20 mouse cellular contexts compared by ENCODE assay signal in genomic region chr14:87439721-87440120, GRCm38 (mm10). TPM values are rescaled to one million over a fixed set of nuclear protein-coding genes. Genes with fewer than 3 reads are reported as not detected.
A peak's percentile ranks its signal among the peaks of the same experiment; 100 is the strongest.
DNase-seq lines count a peak whose midpoint lies in the region; ATAC-seq and TF ChIP-seq lines count a peak whose summit lies in the region.
"Had no signal": no experiment of that assay in that cellular context is flagged by ENCODE, and none has a peak within 500 bp of the region (broad histone marks: within the 10 kb centered on the region; RNA-seq: fewer than 3 reads in every experiment).

No protein-coding gene starts in this region.

- no peak for TF ChIP-seq CTCF in midbrain, postnatal 0 days (IDR thresholded peaks at IDR 0.05)
- no peak for TF ChIP-seq CTCF in G1E (IDR thresholded peaks at IDR 0.05; ENCODE audit: low read depth, low read length)

- H3K9me3 ChIP-seq in heart, embryonic 16.5 days (replicated peaks; ENCODE audit: control insufficient read depth, low read length) = no peaks in the 10 kb centered on the region
- no peaks in the 10 kb centered on the region for H3K9me3 ChIP-seq in midbrain, embryonic 11.5 days (ENCODE audit: control insufficient read depth, low read length)
- H3K9me3 ChIP-seq in midbrain, postnatal 0 days (ENCODE audit: low read length) = no peaks in the 10 kb centered on the region
- no peaks in the 10 kb centered on the region for H3K9me3 ChIP-seq in G1E (replicated peaks)
- H3K9me3 ChIP-seq: embryonic facial prominence, embryonic 12.5 days; heart, embryonic 12.5 days; liver, embryonic 12.5 days; neural tube, embryonic 12.5 days; stomach, embryonic 15.5 days had no signal

- WGBS in heart, embryonic 16.5 days = 21% methylated on average over 2 of the region's 2 CpGs
- WGBS in midbrain, embryonic 11.5 days = 0% methylated on average over 2 of the region's 2 CpGs
- WGBS in midbrain, postnatal 0 days = 0% methylated on average over 2 of the region's 2 CpGs

- intact Hi-C loops in gastrocnemius, postnatal 36 days (cut with DNase I) = no loop called here

- peaks cover 9% of the 10 kb centered on the region for H3K36me3 ChIP-seq in heart, embryonic 16.5 days (ENCODE audit: control insufficient read depth, insufficient read depth)
- no peaks in the 10 kb centered on the region; the same call in 1 of the 2 replicates for H3K36me3 ChIP-seq in midbrain, embryonic 11.5 days (ENCODE audit: control insufficient read depth, insufficient read depth, low read length)
- no peaks in the 10 kb centered on the region for H3K36me3 ChIP-seq in midbrain, postnatal 0 days (ENCODE audit: insufficient read depth, low read length)
- H3K36me3 ChIP-seq in G1E (replicated peaks) = peaks cover 25% of the 10 kb centered on the region

- peaks cover 8% of the 10 kb centered on the region; the same call in 1 of the 2 replicates for H3K4me1 ChIP-seq in heart, embryonic 16.5 days (ENCODE audit: control insufficient read depth, insufficient read depth, low read length)
- peaks cover 7% of the 10 kb centered on the region for H3K4me1 ChIP-seq in midbrain, embryonic 11.5 days (ENCODE audit: control insufficient read depth, insufficient read depth, low read length)
- H3K4me1 ChIP-seq in midbrain, postnatal 0 days (ENCODE audit: insufficient read depth, low read length) = no peaks in the 10 kb centered on the region
- H3K4me1 ChIP-seq in G1E (ENCODE audit: insufficient read depth, low read depth, low read length) = peaks cover 32% of the 10 kb centered on the region
- H3K4me1 ChIP-seq: stomach, embryonic 15.5 days had no signal

- no peaks in the 10 kb centered on the region for H3K27me3 ChIP-seq in heart, embryonic 16.5 days (ENCODE audit: control insufficient read depth, insufficient read depth, low read length)
- H3K27me3 ChIP-seq in midbrain, embryonic 11.5 days (ENCODE audit: control insufficient read depth, insufficient read depth, low read length) = no peaks in the 10 kb centered on the region
- no peaks in the 10 kb centered on the region for H3K27me3 ChIP-seq in midbrain, postnatal 0 days (ENCODE audit: insufficient read depth, low read length)
- no peaks in the 10 kb centered on the region for H3K27me3 ChIP-seq in G1E (ENCODE audit: insufficient read depth, low read length)
- H3K27me3 ChIP-seq: embryonic facial prominence, embryonic 12.5 days; heart, embryonic 12.5 days; liver, embryonic 12.5 days; neural tube, embryonic 12.5 days; stomach, embryonic 15.5 days had no signal

- H3K9ac ChIP-seq in heart, embryonic 16.5 days (ENCODE audit: low read length) = no peak overlapping the region
- H3K9ac ChIP-seq in midbrain, embryonic 11.5 days (ENCODE audit: low read length) = no peak overlapping the region
- no peak overlapping the region for H3K9ac ChIP-seq in midbrain, postnatal 0 days (replicated peaks; ENCODE audit: low read length, poor library complexity, severe bottlenecking)
- H3K9ac ChIP-seq: embryonic facial prominence, embryonic 12.5 days; heart, embryonic 12.5 days; liver, embryonic 12.5 days; neural tube, embryonic 12.5 days; stomach, embryonic 15.5 days had no signal

- H3K27ac ChIP-seq in heart, embryonic 16.5 days (ENCODE audit: low read length) = no peak overlapping the region
- no peak overlapping the region for H3K27ac ChIP-seq in midbrain, embryonic 11.5 days (ENCODE audit: low read depth, low read length)
- H3K27ac ChIP-seq in midbrain, postnatal 0 days (ENCODE audit: low read depth, low read length) = no peak overlapping the region
- H3K27ac ChIP-seq: embryonic facial prominence, embryonic 12.5 days; liver, embryonic 12.5 days; neural tube, embryonic 12.5 days; stomach, embryonic 15.5 days had no signal

- ATAC-seq in heart, embryonic 16.5 days (replicated peaks; ENCODE audit: extremely low read depth, insufficient read depth, low FRiP score) = 0 out of 2 replicates have a peak, but pooled peaks have one; percentile 18
- peak; percentile 40; the same call in 1 of the 2 replicates for ATAC-seq in midbrain, embryonic 11.5 days (ENCODE audit: low FRiP score)
- ATAC-seq in midbrain, postnatal 0 days (ENCODE audit: low FRiP score) = no peak
- ATAC-seq in G1E (ENCODE audit: extremely low read depth, insufficient number of reproducible peaks, low FRiP score, poor library complexity, severe bottlenecking) = peak; percentile 89
- ATAC-seq: liver, embryonic 12.5 days had no signal

- H3K4me2 ChIP-seq in heart, embryonic 16.5 days (ENCODE audit: low read depth, low read length) = no peak overlapping the region
- no peak overlapping the region for H3K4me2 ChIP-seq in midbrain, embryonic 11.5 days
- H3K4me2 ChIP-seq in midbrain, postnatal 0 days (ENCODE audit: low read depth, low read length, poor library complexity, severe bottlenecking) = no peak overlapping the region
- H3K4me2 ChIP-seq: embryonic facial prominence, embryonic 12.5 days; heart, embryonic 12.5 days; liver, embryonic 12.5 days; neural tube, embryonic 12.5 days; stomach, embryonic 15.5 days had no signal

- no peak overlapping the region for H3K4me3 ChIP-seq in heart, embryonic 16.5 days (ENCODE audit: low read length)
- no peak overlapping the region for H3K4me3 ChIP-seq in midbrain, embryonic 11.5 days (ENCODE audit: low read depth, low read length)
- H3K4me3 ChIP-seq in midbrain, postnatal 0 days (ENCODE audit: low read depth, low read length) = no peak overlapping the region
- no peak overlapping the region; the same call in 1 of the 2 replicates for H3K4me3 ChIP-seq in G1E (ENCODE audit: low read depth, low read length)
- H3K4me3 ChIP-seq: embryonic facial prominence, embryonic 12.5 days; heart, embryonic 12.5 days; liver, embryonic 12.5 days; neural tube, embryonic 12.5 days; stomach, embryonic 15.5 days had no signal

- no peak for DNase-seq in heart, adult 18-20 months
- peak; percentile 84 for DNase-seq in midbrain, embryonic 11.5 days (ENCODE audit: low spot score, missing footprints)
- DNase-seq in midbrain, postnatal 0 days (ENCODE audit: low spot score) = no peak
- DNase-seq in G1E (ENCODE audit: low spot score) = peak; percentile 20
- DNase-seq in lung, postnatal 25 days (ENCODE audit: low spot score) = peak; percentile 38
- DNase-seq in gastrocnemius, postnatal 36 days = no peak
- DNase-seq in embryo, embryonic 11 days = no peak
- DNase-seq: cerebellum, postnatal 25 days; gastrocnemius, postnatal 25 days; heart, postnatal 36 days; kidney, adult 18-20 months; kidney, postnatal 14 days; right cerebral cortex, postnatal 14 days; thymus, adult 2 months had no signal

RNA-seq across cellular contexts. Expression of gene Tdrd3, which starts 23.3 kb away (rescaled TPM):
- 18.7 and 19.3 TPM in 2 replicates for polyA plus RNA-seq in heart, embryonic 16.5 days (2015; fragmentation: Nextera tagmentation; extraction: Ambion mirVana)
- total RNA-seq in heart, adult 18-20 months (2021) = 10 to 100 TPM; 24.5 to 26.7 TPM
- polyA plus RNA-seq in midbrain, embryonic 11.5 days (2014; fragmentation: Nextera tagmentation; extraction: Ambion mirVana) = 44.1 and 50.5 TPM in 2 replicates
- 25.7 and 29.3 TPM in 2 replicates for total RNA-seq in midbrain, postnatal 0 days (2014; rRNA removed)
- polyA plus RNA-seq in midbrain, postnatal 0 days (2015; fragmentation: Nextera tagmentation; extraction: Ambion mirVana) = 29.2 and 31.1 TPM in 2 replicates
- total RNA-seq in G1E (2014; fragmentation: Nextera tagmentation) (30.5 and 39.2 TPM in 2 replicates), G1E (2017) (33.9 and 38.1 TPM in 2 replicates)
- 2.3 and 2.9 TPM in 2 replicates for polyA plus RNA-seq in G1E (2012)
- 10 to 100 TPM; 18.3 to 18.8 TPM for total RNA-seq in gastrocnemius, postnatal 36 days (2021)

Comparison
In these comparisons a context has a peak if more than half of its experiments do, and no peak if none do; other contexts are left out.
1. DNase-seq: peak in midbrain, embryonic 11.5 days (single experiment), G1E (single experiment) and lung, postnatal 25 days (single experiment); none in heart, adult 18-20 months (0 of 2), midbrain, postnatal 0 days (single experiment), gastrocnemius, postnatal 36 days (0 of 2) and embryo, embryonic 11 days (single experiment).